Mouse (Mus musculus): ENCODE data around the gene Lrp1.
"Not testable (repeated sequence)": the region's sequence is repeated elsewhere in the genome, so short reads cannot be mapped to it uniquely, and the experiment has no call there.

Lrp1 gene

DNA sequence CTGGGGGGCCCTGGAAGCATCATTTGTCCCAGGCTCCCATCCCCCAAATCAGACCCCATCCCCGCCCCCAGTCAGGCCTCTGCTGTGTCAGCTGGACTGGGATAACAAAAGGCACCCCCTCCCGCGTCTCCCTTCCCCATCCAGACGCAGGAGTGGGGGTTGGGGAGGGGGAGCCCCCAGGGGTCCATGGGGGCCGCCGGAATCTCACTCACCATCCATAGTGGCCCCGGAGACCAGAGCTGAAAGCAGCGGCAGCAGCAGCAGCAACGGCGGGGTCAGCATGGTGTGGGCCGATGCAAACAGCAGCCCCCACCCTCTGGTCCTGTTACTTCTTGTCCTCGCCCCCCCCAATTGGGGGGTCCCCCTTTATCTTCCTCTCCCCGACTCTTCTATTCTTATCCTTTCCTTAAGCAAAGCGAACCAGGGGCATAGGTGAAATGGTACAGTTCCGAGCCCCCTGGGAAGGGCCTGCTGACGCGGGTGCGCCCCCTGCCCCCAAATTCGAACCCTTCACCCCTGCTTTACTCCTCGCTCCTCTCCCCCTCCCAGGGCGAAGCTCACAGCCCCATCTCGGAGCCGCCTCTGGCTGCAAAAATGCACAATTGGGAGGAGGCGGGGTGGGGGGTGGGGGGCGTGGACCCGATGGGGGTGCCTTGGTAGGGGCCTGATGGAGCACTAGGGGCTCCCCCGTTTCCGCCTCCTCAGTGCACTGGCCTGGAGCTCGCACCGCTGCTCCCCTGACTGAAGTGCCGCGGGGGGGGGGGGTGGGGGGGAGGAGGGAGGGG is at the start of gene Lrp1:
Gene Lrp1, minus strand, starts transcription at position 743 of the 785 bp plus-strand sequence.
- DNase-seq (ENCODE audit: low read depth, low spot score), result no peak

- no peak for DNase-seq (ENCODE audit: low read depth, low spot score)
These were observed 49.2 kb upstream of the Lrp1 start for GRCm38 (mm10) chr10:127670185-127670584.

GRCm38 (mm10) chr10:127669170-127669569 is 48.2 kb upstream of the Lrp1 start:
- DNase-seq (ENCODE audit: low read depth, low spot score), result no peak

GRCm38 (mm10) chr10:127668093-127669050 is 47.4 kb upstream of the Lrp1 start, which contains the start of gene Nab2:
Gene Nab2 (minus strand): TSS chr10:127668568.
- no peak for DNase-seq (ENCODE audit: low read depth, low spot score)

- no peak for DNase-seq (ENCODE audit: low read depth, low spot score)
These were observed 46.5 kb upstream of the Lrp1 start for GRCm38 (mm10) chr10:127667269-127668092.

- no peak for DNase-seq (ENCODE audit: low read depth, low spot score)
These were observed 45.7 kb upstream of the Lrp1 start, which contains the start of gene Nemp1 for GRCm38 (mm10) chr10:127666501-127667268. Gene Nemp1 (plus strand): TSS chr10:127666901.

DNA sequence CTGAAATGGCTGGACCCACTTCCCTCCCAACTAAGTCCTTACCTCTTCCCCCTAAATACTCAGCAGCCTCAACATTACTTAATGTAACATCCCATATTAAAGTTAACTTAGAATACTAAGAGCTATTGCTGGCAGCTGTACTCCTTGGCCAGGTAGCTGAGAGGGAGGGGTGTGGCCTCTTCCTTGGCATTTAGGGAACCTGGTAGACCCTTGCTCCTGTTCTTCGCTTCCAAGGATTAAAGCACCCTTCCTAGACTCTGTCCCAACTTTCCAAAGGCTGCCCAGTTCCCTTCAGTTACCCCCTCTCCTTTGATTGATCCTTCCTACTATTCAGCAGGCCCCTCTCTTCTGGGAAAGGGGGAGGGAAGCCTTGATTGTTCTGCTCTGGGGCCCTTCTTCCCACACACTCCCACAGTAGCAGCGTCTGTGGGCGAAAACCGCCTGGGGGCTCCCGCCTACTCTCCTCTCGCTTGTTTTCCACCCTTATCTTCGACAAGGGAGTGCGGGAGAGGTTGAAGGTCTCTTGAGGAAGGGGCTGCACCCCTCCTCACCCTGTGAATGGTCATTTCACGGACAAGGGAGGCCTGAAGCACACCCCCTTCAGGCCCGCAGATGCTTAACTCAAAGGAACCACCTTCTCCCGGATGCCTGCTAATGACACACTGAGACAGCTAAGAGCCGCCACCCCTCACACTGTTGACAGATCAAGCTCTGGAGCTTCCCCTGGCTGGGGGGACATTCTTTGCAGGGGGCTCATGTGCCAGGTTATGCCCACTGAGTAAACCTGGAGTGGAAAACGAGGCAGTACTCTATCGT is 44.6 kb upstream of the Lrp1 start:
- DNase-seq (ENCODE audit: low read depth, low spot score), result no peak

GRCm38 (mm10) chr10:127664891-127665290 is 43.9 kb upstream of the Lrp1 start:
- DNase-seq (ENCODE audit: low read depth, low spot score), result no peak

DNA sequence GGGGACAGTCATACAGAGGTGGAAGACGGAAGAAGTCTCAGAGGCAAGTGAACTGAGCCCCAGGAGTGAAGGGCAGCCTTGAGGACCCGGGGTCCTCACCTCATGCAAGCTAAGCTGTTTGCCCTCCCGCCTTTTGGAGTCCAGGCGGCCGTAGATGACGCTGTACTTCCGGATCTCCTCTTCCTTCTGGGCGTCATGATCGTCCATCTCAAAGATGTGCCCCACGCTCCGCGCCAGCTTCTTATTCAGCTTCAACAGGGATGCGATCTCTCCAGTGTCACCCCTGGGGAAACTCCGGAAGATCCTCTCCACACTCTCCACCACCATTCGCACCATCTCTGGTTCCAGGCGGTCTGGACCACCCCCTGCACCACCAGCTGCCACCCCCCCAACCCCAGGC is 43.2 kb upstream of the Lrp1 start:
- no peak for DNase-seq (ENCODE audit: low read depth, low spot score)

DNA sequence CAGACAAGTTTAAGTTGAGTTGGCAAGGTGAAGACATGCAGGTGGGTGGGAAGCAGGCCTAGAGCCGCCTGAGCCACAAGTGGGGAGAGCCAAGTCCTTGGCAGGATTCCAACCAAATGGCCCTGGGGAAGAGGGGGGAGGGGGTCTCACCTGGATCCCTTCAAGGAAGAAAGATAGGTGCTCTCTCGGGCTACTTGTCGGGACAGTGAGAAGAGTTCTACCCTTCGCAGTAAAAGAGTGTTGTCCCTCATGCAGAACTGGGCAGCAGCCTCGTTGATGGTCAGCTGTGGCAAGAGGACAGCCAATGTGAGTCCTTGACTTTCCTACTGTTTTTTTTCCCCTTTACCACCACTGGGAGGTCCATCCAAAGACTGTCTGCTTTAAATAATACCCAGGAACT is 42.6 kb upstream of the Lrp1 start:
- DNase-seq (ENCODE audit: low read depth, low spot score), result no peak

DNA sequence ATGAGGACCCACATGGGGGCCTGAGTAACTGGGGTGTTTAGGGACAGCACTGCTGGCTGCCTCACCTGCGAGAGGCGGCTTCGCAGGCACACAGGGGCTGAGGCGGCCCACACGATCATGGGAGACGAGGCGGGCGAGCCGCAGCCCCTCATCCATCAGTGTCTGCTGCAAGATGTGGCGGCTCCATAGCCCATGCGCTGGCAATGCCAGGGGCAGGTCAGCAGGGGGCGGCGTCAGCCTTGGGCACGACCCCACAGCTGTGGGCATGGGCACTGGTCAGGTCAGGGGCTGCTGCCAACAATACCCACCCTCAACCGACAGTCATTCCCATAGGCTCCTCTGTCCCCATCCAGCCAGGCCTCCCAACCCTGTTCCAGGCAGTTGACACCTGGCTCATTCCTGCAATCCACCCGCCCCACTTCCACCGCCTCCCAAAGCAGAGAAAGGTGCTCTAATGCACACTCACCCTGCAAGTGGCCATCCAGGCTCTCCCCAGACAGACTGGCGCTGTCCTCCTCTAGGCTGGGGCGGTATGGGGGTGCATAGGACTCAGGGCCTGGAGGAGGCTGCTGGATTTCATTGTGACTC is 41.8 kb upstream of the Lrp1 start:
- no peak for DNase-seq (ENCODE audit: low read depth, low spot score)

GRCm38 (mm10) chr10:127661915-127662663 is 41.1 kb upstream of the Lrp1 start:
- DNase-seq (ENCODE audit: low read depth, low spot score), result no peak

- DNase-seq (ENCODE audit: low read depth, low spot score), result no peak
These were observed 40.5 kb upstream of the Lrp1 start for GRCm38 (mm10) chr10:127661291-127661914.

- no peak for DNase-seq (ENCODE audit: low read depth, low spot score)
These were observed 38.6 kb upstream of the Lrp1 start for GRCm38 (mm10) chr10:127659551-127659950.

- DNase-seq (ENCODE audit: low read depth, low spot score), result no peak
These were observed 37.1 kb upstream of the Lrp1 start for GRCm38 (mm10) chr10:127658076-127658475.

DNA sequence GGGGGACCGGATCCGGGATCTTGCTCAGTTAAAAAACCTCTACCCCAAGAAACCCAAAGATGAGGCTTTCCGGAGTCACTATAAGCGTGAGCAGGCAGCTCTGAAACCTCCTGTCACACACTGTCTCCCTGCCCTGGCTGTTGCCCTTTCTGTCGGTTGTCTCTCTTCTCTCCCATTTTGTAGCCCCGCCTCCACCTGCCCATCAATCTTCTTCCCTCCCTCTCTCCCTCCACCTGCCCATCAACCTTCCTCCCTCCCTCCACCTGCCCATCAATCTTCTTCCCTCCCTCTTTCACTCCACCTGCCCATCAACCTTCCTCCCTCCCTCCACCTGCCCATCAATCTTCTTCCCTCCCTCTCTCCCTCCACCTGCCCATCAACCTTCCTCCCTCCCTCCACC is 36.7 kb upstream of the Lrp1 start:
- DNase-seq (ENCODE audit: low read depth, low spot score), result not testable (repeated sequence)

DNA sequence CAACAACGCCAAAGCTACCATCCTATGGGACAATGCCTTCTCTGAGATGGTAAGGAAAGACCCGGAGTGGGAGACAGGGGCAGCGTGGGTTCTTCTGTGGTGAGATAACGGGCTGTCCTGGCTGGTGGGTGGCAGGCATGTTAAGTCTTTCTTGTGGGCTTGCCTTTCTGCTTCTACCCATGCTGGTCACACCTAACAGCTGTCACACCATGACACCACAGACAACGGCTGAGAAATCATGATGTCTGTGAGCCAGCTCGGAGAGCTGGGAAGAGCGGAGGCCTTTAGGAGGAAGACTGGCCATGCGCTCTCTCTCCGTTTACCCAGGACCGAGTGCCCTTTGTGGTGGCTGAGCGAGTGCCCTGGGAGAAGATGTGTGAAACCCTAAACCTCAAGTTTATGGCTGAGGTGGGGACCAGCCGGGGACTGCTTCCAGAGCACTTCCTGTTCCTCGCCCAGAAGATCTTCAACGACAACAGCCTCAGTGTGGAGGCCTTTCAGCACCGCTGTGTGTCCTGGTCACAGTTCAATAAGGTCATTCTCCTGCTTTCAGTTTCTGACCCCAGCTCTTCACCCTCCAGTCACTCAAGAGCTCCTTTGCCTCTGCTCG is 34.1 kb upstream of the Lrp1 start:
- DNase-seq (ENCODE audit: low read depth, low spot score), result no peak
